Mouse (Mus musculus) cerebellum, adult 11 months (tissue): ENCODE measurements around the gene A530016L24Rik.

ENCODE experiments used
- DNase-seq: peaks from one replicate; pipeline ENCODE4 v3.0.0; 2022

The A530016L24Rik gene

DNA sequence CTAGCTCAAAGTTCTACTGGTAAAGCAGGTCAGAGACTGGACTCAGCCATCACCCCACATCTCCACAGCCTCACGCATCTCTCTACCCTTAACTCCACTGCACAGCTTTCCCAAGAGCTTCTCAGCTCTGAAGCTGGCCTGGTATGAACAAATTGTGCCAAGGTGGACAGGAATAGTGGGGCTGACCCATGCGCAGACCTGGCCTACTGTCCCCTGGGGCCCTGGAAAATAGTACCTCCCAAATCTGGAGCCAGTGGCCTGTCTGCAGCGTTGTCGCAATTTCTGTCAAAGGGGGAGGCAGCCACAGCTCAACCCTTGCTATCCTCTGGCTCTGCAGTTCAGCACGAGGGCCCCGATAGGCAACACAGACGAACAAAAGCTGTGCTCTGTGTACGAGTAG is at the start of gene A530016L24Rik:
A530016L24Rik (plus strand) TSS at position 315 of the 400 bp plus-strand sequence.
- DNase-seq, result no peak

DNA sequence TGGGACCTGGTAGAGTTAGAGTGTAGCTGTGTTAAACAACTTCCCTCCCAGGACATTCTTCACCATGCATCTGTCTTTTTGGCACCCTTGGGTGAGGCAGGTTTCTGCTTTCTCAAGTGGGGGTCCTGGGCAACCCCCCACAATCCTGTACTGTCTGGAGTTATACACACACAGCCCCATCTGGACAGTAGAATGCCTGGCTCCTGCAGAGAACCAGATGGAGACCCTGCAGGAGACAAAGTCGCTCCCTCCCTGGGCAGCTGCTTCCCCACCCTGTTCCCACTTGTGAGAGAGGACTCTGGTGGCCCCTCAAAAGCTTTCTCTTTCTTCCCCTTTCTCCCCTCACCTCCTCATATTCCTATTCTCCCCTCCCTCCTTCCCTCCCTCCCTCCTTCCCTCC is 49.3 kb upstream of the A530016L24Rik start:
- DNase-seq, result no peak

- DNase-seq, result no peak
Observed at GRCm38 (mm10) chr12:112449144-112449827, 40.0 kb upstream of the A530016L24Rik start.

DNA sequence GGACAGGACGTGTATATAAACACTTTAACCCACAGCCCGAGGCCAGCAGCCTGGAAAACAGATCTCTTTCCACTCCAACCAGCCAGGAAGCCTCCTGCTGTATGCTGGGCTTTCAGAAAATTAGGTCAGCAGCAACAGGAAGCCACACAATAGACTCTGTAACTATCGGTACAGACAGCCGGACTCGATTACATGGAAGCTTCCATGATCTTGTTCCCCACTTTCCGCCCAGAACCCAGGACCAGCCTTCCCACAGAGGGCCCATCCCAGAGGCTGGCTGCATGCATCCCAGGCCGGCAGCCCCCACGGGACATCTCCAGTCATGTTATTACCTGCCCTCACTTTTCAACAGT is 39.4 kb upstream of the A530016L24Rik start:
- DNase-seq, result no peak

GRCm38 (mm10) chr12:112450883-112451282 is 38.4 kb upstream of the A530016L24Rik start:
- DNase-seq, result no peak

DNA sequence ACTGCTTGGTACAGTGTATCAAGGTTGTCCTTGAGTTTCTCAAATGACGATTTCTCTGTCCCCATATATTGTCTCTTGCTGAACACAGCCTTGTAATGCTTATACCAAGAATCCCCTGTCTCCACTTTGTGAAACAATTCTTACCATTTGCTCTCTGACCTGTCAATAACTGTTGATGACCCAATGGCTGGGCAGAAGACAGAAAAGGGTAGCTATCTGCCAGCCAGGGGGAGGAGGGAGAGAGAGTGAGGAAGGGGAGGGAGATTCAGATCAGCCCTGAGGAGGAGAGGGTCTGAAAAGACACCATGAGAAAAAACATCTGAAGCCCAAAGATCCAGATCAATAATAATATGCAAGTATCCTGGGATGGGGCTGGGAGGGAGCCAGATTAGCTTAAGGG is 37.9 kb upstream of the A530016L24Rik start:
- DNase-seq, result no peak

DNA sequence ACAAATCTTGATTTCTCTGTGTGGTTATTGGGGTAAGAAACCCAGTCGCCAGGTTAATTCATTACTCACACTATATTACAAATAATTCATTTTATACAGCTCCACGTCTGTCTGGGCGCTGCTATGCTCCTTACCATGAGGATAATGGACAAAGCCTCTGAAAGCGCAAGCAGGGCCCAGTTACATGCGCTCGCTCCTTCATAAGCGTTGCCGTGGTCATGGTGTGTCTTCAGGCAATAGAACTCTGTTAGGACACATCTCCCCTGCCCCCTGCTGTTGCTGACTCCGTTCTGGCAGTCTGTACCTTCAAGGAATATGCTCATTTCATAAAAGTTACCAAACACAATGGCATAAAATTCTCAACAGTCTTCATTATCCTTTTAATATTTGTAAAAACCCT is 37.4 kb upstream of the A530016L24Rik start:
- no peak for DNase-seq

DNA sequence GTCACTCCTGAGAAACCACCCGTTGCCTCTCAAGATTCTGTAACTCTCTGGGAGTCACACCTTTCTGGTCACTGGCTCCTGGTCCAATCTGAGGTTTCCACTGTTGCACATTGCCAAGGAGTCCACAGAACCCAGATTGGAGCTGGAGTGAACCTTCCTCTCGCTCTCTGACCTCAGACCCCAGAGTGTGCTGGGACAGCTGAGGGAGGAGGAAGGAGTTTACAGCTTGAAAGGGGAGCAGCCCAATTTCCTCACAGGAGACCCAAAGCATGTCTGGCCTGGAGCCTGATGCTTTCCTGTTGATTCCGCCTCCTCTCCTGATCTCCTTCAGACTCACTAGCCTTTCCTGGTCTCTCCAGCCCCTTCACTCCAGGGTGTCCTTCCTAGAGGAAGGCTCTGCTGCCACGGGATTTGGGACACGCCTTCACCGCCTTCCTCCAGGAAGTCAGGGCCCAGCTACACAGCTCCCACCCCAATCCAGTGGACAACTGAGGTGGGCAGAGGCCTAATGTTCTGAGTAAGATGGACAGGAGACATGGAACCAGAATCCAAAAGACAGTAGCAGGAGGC is 33.0 kb upstream of the A530016L24Rik start:
- no peak for DNase-seq

- DNase-seq, result no peak
Observed at GRCm38 (mm10) chr12:112457839-112458238, 31.4 kb upstream of the A530016L24Rik start.

DNA sequence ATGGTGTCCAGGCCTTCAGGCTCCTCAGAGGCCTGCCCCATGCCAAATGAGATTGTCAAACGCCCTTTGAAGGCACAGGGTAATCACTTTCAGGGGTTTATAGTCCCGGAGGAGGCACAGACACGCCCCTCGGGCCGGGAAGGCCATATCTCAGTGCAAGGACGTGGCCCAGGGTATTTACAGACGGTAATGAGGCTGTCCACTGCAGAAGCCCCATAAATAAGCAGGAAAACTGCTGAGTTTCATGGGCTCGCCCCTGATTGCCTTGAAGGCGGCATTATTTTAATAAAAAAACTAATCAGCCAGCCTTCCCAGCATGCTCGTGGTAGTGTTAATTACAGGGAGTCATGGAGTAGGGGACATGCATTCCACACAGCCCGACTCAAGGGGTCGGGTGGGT is 26.8 kb upstream of the A530016L24Rik start:
- DNase-seq, result no peak

DNA sequence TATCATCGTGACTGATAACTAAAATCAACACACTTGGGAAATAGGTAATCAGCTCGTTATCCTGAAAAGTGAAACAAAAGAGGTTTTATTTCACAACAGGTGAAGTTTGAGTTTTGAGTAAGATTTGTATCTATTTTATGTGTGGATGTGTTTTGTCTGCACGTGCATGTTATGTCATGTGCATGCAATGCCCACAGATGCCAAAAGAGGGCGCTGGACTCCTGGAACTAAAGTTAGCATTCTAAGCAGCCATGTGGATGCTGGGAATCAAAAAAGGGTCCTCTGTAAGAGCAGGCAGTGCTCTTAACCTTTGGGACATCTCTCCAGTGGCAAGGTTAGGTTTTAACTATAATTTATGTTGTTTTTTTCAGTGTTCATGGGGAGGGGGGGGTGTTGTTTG is 26.0 kb upstream of the A530016L24Rik start:
- no peak for DNase-seq

DNA sequence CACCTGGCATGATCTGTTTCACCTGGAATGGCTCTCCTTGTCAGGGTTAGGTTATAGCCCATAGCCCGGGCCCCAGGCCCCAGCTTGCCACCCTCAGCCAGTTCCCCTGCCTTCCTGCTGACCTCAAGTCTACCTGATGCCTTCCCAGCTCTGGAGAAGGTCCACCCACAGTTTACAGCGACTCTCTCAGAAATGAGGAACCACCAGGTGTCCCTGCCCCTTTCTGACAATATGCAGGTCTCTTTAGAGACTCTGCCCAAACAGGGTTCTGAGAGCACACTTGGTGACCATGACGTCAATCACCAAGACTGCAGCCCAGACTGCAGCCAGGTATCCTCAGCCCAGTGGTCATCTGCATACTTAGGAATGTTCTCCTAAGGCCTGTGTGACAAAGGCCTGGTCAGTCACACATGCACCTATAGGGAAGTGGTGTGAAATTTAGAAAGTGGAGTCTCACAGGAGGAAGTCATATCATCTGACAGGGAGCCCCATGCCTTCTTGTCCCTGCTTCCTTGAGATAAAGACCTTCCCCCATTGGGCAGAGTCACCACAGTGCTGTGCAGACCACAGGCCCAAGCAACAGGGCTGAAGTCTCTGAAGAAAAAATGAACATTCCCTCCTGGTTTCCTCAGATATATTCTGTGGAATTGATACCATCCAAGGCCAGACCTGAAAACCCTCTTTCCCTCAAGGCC is 25.4 kb upstream of the A530016L24Rik start:
- DNase-seq, result no peak

DNA sequence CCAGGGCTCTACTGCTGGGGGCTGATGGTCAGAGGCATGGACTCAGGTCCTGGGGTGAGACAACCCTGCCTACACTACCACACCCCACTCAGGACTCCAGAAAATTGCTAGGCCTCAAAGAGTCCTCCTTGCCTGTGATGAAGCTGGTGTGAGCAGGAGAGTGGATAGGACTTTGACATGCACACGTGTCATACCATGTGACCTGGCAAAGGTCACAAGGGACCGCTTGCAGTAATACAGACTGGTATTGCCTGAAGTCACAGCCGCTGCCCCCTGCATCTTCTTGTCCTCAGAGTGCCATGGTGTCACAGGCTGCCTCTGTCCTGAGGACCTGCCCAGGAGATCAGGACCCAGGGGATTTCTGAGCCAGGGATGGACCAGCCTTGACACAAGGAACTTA is 24.7 kb upstream of the A530016L24Rik start:
- DNase-seq, result no peak

- DNase-seq, result no peak
Observed at GRCm38 (mm10) chr12:112465928-112466327, 23.3 kb upstream of the A530016L24Rik start.

DNA sequence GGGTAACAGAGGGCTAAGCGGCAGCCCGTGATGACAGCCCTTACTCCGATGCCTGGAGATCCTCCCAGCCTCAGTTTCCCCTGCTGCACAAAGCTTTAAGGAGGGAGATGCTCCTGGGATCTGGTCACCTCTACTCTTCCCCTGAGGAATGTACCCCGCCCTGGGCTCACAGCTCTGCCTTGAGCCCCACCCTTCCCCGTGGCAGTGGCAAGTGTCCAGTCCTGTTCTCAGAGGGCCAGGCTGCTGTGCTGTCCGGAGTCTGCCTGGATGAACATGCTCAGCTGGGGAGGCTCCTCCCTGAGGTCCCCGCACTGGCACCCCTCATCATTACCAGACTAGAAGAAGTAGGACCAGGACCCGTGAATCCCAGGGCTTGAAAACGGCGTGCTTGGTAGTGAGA is 21.9 kb upstream of the A530016L24Rik start:
- DNase-seq, result no peak

GRCm38 (mm10) chr12:112469393-112469792 is 19.9 kb upstream of the A530016L24Rik start:
- no peak for DNase-seq

DNA sequence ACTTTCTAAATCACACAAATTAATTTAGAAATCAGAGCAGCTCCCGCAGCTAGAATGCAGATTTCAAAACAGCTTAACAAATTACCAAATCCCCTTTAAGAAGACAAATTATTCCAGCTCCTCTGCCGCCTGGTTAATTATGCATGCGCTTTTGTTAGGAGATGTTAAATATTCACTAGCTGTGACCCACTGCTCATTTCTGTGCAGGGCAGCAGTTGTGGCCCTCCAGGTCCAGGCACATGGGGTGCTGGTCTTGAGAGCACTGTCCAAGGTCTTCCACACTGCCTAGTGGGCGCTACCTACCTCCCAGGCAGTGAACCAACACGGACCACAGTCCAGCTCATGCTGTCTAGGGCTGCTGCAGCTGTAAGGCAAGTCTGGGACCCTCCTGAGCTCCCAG is 19.0 kb upstream of the A530016L24Rik start:
- DNase-seq, result no peak

- peak; percentile 68 for DNase-seq
Observed at GRCm38 (mm10) chr12:112473777-112474176, 15.5 kb upstream of the A530016L24Rik start.

- no peak for DNase-seq
Observed at GRCm38 (mm10) chr12:112489535-112489934, 287 bp downstream of the A530016L24Rik start.

DNA sequence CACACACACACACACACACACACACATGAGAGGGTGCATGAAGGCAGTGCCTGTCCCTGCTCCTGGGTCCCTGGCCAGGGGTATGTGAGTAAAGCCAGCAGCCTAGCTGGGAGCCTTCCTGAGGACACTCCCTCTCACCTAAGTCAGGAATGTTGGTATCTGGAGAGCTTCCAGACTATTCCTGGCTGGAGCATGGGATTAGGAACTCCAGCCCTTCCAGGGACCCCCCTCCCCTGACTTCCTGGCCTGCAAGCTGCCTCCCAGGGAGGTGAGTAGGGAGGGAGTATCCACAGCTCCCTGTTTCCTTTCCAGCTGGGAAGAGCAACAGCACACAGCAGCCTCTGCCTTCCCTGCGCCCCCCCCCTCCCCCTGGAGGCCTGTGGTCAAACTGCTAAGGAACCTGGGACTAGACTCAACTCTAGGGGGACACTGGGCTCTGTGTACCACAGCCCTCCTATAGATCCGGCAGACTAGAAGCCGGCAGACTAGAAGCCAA is 1.2 kb downstream of the A530016L24Rik start:
- no peak for DNase-seq

DNA sequence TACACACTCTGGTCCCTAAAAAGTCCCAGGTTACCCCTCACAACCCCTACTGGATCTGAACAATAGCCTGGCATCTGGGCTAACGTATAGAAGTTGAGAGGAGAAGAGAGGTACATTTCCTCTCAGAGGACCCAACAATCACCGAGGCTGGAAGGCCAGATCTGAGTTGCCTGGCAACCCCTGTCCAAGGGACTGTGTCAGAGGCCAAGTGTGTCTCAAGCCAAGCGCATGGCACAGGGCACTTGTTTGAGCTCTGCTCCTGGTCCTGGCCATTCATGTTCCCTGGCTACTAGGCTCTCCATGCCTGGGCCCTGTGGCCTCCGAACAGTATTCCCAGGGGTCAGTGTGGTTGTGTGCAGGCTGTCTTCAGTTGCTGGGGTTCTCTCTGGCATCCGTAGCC is 6.9 kb downstream of the A530016L24Rik start:
- no peak for DNase-seq

GRCm38 (mm10) chr12:112497731-112498130 is 8.5 kb downstream of the A530016L24Rik start:
- no peak for DNase-seq

DNA sequence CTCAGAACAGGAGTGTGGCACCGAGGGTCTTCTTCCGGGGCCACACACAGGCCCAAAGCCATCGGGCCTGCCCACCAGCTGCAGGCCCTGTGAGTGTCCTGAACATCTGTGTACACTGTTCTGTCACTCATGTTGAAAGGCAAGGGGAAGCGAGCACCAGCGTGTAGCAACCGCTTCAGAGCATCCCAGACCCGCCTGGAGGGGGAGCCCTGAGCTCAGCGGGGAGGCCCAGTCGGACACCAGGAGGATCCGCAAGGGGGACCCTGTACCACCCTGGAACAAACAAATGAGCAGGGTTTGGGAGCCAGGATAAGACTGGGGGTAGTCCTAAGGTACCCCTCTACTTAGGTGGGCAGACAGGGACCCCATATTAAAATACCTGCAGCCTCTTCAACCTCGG is 9.4 kb downstream of the A530016L24Rik start:
- no peak for DNase-seq
